Mouse (Mus musculus): Measurements from ENCODE around the gene Usp49. TPM values are rescaled to one million over a fixed set of nuclear protein-coding genes. Genes with fewer than 3 reads are reported as not detected.
"Not testable (repeated sequence)": the region's sequence is repeated elsewhere in the genome, so short reads cannot be mapped to it uniquely, and the experiment has no call there.

The Usp49 gene
- polyA plus RNA-seq, 1 experiment from 2014 or later = 5.0 TPM

DNA sequence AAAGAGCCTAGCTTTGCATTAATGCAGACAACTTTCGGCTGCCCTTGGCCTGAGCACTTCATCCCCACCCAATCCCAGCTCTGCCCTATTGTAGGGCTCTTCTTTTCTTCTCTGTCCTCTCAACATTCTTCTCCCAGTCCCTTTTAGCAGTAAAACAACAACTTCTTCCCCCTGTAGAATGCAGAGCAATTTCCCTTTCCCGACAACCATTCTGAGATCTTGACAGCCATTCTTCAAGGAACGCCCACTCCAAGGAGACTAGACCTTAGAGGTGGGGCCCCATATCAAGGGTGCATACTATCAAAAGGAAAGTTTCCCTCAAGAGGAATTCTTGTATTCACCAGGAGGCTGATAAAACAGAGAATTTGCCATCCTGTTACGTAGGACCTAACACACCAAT is 18.5 kb downstream of the Usp49 start:
- Histone ChIP-seq H3K36me3 (ENCODE audit: insufficient read depth) (0 out of 2 replicates have a peak, but pooled peaks cover 4% of the 10 kb centered on the region), H3K4me1 (ENCODE audit: insufficient read depth) (no peaks in the 10 kb centered on the region), H3K27ac (ENCODE audit: low read depth) (no peak overlapping the region), H3K9ac (no peak overlapping the region), H3K4me2 (no peak overlapping the region), H3K9me3 (ENCODE audit: low read depth, low read length) (no peaks in the 10 kb centered on the region), H3K27me3 (ENCODE audit: insufficient read depth, low read length) (no peaks in the 10 kb centered on the region), H3K4me3 (ENCODE audit: low read depth, low read length) (no peak overlapping the region)
- ATAC-seq (ENCODE audit: insufficient read depth) (no peak), DNase-seq (no peak)
- TF ChIP-seq CTCF (IDR thresholded peaks at IDR 0.05; ENCODE audit: low read depth) = no peak
- WGBS = 60% methylated on average over 4 of the region's 4 CpGs

DNA sequence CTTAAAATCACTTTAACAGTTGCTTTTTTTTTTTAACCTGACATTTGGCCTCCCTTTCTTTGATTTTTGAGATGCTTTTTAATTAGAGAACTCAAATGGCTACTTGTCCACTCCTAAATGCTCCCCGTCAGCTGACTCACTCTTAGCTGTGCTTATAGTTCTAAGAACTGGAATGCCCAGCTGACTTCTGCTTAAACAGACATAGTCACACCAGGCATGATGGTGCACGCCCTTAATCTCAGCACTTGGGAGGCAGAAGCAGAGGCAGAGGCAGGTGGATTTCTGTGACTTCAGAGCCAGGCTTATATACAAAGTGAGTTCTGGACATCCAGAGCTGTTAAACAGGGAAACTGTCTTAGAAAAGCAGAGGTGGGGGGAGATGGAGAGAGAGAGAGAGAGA is 21.5 kb downstream of the Usp49 start:
- Histone ChIP-seq H3K4me3 (ENCODE audit: low read depth, low read length) (no peak overlapping the region), H3K9me3 (ENCODE audit: low read depth, low read length) (no peaks in the 10 kb centered on the region), H3K4me2 (no peak overlapping the region), H3K4me1 (ENCODE audit: insufficient read depth) (no peaks in the 10 kb centered on the region), H3K36me3 (ENCODE audit: insufficient read depth) (0 out of 2 replicates have a peak, but pooled peaks cover 4% of the 10 kb centered on the region), H3K9ac (no peak overlapping the region), H3K27ac (ENCODE audit: low read depth) (no peak overlapping the region), H3K27me3 (ENCODE audit: insufficient read depth, low read length) (no peaks in the 10 kb centered on the region)
- WGBS = 85% methylated on average over 2 of the region's 2 CpGs
- no peak for DNase-seq
- ATAC-seq (ENCODE audit: insufficient read depth) = no peak
- TF ChIP-seq CTCF (IDR thresholded peaks at IDR 0.05; ENCODE audit: low read depth) = no peak

DNA sequence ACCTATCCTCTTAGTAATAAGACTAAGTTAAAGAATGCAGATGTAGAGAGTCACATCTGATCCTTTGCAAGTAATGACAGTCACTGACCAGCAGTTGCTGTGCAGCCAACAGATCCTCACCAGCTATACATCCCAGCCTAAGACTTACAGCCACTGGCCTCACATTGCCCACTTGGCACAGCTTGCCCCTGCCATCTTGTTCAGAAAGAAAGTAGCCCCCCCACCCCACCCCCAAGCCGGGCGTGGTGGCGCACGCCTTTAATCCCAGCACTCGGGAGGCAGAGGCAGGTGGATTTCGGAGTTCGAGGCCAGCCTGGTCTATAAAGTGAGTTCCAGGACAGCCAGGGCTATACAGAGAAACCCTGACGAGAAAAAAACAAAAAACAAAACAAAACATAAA is 23.9 kb downstream of the Usp49 start:
- not testable (repeated sequence) for DNase-seq; H3K4me1 ChIP-seq (ENCODE audit: insufficient read depth); H3K9me3 ChIP-seq (ENCODE audit: low read depth, low read length); H3K27me3 ChIP-seq (ENCODE audit: insufficient read depth, low read length); H3K36me3 ChIP-seq (ENCODE audit: insufficient read depth); H3K27ac ChIP-seq (ENCODE audit: low read depth); H3K9ac ChIP-seq; H3K4me3 ChIP-seq (ENCODE audit: low read depth, low read length); ATAC-seq (ENCODE audit: insufficient read depth); H3K4me2 ChIP-seq
- 92% methylated on average over 8 of the region's 8 CpGs for WGBS

DNA sequence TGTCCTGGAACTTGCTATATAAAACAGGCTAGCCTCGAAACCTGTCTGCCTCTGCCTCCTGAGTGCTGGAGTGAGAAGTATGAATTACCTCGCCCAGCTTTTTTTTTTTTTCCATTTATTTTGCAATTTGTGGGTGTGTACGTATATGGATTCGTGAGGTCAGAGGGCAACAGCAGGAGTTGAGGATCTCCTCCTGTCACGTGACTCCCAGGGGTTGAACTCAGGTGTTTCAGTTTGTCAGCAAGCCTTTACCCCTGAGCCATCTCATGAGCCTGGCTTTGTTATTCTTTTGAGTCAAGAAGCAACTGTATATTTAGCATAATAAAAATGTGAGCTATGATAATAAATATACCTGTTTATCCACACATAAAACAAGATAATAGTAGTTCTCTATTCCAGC is 25.2 kb downstream of the Usp49 start:
- H3K9me3 ChIP-seq (ENCODE audit: low read depth, low read length) = no peaks in the 10 kb centered on the region
- ATAC-seq (ENCODE audit: insufficient read depth) (no peak), DNase-seq (no peak)
- no peak overlapping the region for H3K4me2 ChIP-seq
- WGBS = 72% methylated on average over 5 of the region's 5 CpGs
- no peaks in the 10 kb centered on the region for H3K4me1 ChIP-seq (ENCODE audit: insufficient read depth)
- H3K9ac ChIP-seq = no peak overlapping the region
- no peaks in the 10 kb centered on the region for H3K27me3 ChIP-seq (ENCODE audit: insufficient read depth, low read length)
- no peak overlapping the region for H3K4me3 ChIP-seq (ENCODE audit: low read depth, low read length)
- no peak overlapping the region for H3K27ac ChIP-seq (ENCODE audit: low read depth)
- no peak for TF ChIP-seq CTCF (IDR thresholded peaks at IDR 0.05; ENCODE audit: low read depth)
- 0 out of 2 replicates have a peak, but pooled peaks cover 4% of the 10 kb centered on the region for H3K36me3 ChIP-seq (ENCODE audit: insufficient read depth)

DNA sequence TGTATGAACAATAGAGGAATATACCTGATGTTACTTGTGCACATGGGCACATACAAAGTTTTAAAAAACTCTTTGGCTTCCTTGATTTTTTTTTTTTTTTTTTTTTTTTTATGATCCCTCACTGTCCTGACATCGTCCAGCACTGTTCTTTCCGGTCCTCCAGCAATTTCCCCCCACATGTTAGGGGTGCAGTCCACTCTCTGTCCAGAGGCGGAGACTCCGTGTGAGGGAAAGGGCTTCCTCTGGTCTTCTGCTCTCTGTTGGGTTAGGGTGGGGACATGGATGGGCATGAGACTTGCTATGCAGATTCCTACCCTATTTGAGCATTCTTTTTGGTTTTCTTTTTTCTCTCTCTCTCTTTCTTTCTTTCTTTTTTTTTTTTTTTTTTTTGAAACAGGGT is 27.4 kb downstream of the Usp49 start:
- no peaks in the 10 kb centered on the region for H3K27me3 ChIP-seq (ENCODE audit: insufficient read depth, low read length)
- no peaks in the 10 kb centered on the region for H3K4me1 ChIP-seq (ENCODE audit: insufficient read depth)
- no peak overlapping the region for H3K4me3 ChIP-seq (ENCODE audit: low read depth, low read length)
- 81% methylated on average over 4 of the region's 4 CpGs for WGBS
- DNase-seq (no peak), ATAC-seq (ENCODE audit: insufficient read depth) (no peak)
- no peaks in the 10 kb centered on the region for H3K9me3 ChIP-seq (ENCODE audit: low read depth, low read length)
- H3K4me2 ChIP-seq = no peak overlapping the region
- 0 out of 2 replicates have a peak, but pooled peaks have one; percentile 14 for TF ChIP-seq CTCF (IDR thresholded peaks at IDR 0.05; ENCODE audit: low read depth)
- no peak overlapping the region for H3K9ac ChIP-seq
- H3K27ac ChIP-seq (ENCODE audit: low read depth) = no peak overlapping the region
- H3K36me3 ChIP-seq (ENCODE audit: insufficient read depth) = 0 out of 2 replicates have a peak, but pooled peaks cover 4% of the 10 kb centered on the region

DNA sequence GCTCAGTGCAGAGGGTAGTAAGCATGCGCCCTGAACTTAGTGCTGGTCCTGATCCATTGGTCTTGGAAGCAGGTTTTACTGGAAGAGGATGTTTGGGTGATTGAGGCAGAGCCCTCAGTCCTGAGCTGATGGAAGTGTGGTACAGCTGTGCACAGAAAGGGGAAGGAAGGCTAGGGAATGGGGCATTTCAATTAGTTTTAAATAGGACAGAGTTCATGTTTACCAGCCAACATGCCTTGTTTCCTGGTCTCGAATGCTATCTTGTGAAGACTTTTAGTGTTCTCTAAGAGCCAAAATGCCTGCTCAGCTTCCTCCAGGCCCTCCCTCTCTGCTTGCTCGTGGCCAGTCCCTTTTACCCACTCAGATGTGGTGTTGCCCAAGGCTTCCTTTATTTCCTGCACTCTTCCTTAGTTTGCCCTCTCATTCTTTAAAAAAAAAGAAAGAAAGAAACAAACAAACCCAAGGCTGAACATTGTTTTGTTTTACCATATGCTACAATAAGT is 28.3 kb downstream of the Usp49 start:
- no peaks in the 10 kb centered on the region for H3K4me1 ChIP-seq (ENCODE audit: insufficient read depth)
- no peak overlapping the region for H3K4me3 ChIP-seq (ENCODE audit: low read depth, low read length)
- no peaks in the 10 kb centered on the region for H3K27me3 ChIP-seq (ENCODE audit: insufficient read depth, low read length)
- H3K9me3 ChIP-seq (ENCODE audit: low read depth, low read length) = no peaks in the 10 kb centered on the region
- DNase-seq (no peak), ATAC-seq (ENCODE audit: insufficient read depth) (no peak)
- no peak overlapping the region for H3K4me2 ChIP-seq
- no peak overlapping the region for H3K9ac ChIP-seq
- WGBS = 81% methylated on average over 3 of the region's 3 CpGs
- H3K36me3 ChIP-seq (ENCODE audit: insufficient read depth) = no peaks in the 10 kb centered on the region
- no peak overlapping the region for H3K27ac ChIP-seq (ENCODE audit: low read depth)
- no peak for TF ChIP-seq CTCF (IDR thresholded peaks at IDR 0.05; ENCODE audit: low read depth)

DNA sequence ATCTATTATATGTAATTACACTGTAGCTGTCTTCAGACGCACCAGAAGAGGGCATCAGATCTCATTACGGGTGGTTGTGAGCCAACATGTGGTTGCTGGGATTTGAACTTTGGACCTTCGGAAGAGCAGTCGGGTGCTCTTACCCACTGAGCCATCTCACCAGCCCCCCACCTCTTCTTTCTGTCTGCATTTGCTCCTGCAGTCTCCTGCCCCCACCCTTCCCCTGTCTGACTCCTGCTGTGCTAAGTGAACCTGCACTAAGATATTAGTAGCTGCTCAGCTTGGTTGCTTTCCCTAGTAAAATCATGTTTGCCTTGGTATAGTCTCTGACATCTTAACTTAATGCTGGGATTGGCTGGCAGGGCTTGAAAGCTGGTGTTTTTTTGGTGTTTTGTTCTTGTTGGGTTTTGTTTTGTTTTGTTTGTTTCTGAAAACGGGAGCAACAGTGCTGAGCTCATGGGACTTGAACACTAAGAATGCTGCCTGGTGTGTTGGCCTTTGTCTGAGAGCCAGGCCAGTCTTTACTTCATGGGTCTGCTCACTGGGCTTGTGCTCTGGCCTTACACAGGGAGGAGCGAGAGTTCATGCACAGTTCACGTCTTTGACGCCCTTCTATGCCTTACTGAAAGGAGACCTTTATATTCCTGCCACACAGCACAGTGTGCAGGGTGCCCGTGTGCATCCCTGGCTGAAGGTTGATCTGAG is 32.7 kb downstream of the Usp49 start:
- no peak overlapping the region for H3K4me3 ChIP-seq (ENCODE audit: low read depth, low read length)
- no peaks in the 10 kb centered on the region for H3K27me3 ChIP-seq (ENCODE audit: insufficient read depth, low read length)
- no peak overlapping the region for H3K9ac ChIP-seq
- no peaks in the 10 kb centered on the region for H3K9me3 ChIP-seq (ENCODE audit: low read depth, low read length)
- DNase-seq = no peak
- no peaks in the 10 kb centered on the region for H3K36me3 ChIP-seq (ENCODE audit: insufficient read depth)
- no peaks in the 10 kb centered on the region for H3K4me1 ChIP-seq (ENCODE audit: insufficient read depth)
- no peak for ATAC-seq (ENCODE audit: insufficient read depth)
- no peak overlapping the region for H3K4me2 ChIP-seq
- WGBS = 58% methylated on average over 9 of the region's 9 CpGs
- H3K27ac ChIP-seq (ENCODE audit: low read depth) = no peak overlapping the region
- no peak for TF ChIP-seq CTCF (IDR thresholded peaks at IDR 0.05; ENCODE audit: low read depth)
